Mouse (Mus musculus): Measurements from ENCODE around the gene Gale.

Gene Gale

GRCm38 (mm10) chr4:135943389-135943788 lies 20.1 kb upstream of the Gale start:
- DNase-seq (ENCODE audit: low spot score) = no peak

- DNase-seq (ENCODE audit: low spot score) = no peak
These were observed 17.8 kb upstream of the Gale start for GRCm38 (mm10) chr4:135945706-135946105.

- DNase-seq (ENCODE audit: low spot score) = peak; percentile 79
These were observed 17.3 kb upstream of the Gale start, which contains the start of gene Hmgcl for GRCm38 (mm10) chr4:135946278-135946658. Hmgcl (plus strand) TSS chr4:135946448.

DNA sequence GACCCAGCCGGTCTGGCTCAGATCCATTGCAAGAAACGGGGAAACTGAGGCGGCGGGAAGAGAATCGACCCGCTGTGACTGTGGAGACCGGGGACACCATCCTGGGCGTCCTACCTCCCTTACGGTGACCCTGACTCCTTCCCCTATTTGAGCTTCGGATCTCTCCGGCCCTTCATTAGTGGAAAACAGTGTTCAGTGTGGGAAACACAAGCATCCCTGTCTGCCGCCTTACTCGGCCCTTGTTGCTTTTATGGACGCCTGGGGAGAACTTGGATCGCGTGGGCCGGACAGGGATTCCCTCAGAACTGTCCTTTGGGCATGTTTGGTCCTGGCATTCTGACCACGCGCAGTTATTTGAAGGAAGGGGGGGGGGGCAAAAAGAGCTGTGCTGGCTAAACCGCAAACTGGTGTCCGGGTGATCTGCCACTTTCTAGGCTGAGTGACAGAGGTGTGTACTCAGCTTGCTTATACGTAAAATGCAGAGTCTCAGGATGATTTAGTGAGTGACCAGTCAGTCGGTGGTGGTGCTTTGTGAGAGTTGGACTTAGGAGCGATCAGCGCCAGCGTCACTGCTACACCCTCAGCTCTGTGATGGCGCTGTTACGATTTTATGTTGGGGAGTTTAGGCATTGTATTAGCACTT lies 16.7 kb upstream of the Gale start:
- DNase-seq (ENCODE audit: low spot score) = no peak

DNA sequence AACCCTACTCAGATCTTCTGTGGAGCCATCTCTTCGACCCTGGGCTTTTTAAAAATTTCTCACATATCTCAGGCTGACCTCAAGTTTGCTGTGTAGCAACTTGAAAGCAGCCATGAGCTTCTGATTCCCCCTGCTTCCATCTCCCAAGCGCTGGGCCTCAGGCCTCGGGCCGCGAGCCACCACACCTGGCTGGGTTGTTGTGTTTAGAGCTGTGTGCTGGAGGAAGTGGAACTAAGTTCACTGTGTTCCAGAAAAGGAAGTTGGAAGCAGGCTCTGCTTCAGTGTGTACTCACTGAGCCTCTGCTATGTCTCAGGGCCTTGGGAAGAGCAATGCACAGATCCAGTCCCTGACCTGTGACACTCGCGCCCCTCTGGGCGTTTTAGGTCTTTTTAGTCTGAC lies 15.4 kb upstream of the Gale start:
- no peak for DNase-seq (ENCODE audit: low spot score)

DNA sequence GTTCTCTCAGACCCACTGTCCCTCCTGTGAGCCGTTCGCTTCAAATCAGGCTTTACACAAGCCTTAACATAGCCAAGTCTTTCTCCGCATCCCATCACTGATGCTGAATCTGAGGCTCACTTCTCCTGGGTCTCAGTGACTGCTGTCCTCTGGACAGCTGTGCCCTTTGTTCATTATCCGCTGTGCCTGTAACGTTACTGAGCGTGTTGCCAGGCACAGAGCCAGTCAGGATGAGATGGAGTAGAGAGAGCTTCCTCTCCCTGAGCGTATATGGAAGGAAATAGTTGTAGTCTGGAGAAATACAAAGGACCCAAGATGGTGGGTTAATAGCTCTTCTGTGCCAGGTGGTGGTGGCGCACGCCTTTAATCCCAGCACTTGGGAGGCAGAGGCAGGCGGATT lies 14.1 kb upstream of the Gale start:
- no peak for DNase-seq (ENCODE audit: low spot score)

DNA sequence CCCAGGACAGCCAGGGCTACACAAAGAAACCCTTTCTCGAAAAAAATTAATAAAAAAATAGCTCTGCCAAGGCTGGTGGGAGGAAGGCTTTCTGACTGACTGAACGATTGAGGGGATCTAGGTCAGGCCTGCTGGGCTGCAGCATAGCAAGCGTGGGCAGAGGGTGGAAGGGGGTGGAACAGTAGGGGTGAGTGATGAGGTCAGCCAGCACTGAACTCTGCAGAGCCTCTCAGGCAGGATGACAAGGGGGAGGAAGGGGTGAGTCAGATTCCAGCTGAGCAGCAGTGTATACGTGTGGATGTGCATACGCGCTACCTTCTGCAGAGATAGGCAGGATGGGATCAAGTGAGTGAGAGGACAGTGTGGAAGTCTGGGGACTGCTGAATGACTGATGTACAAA lies 13.6 kb upstream of the Gale start:
- DNase-seq (ENCODE audit: low spot score) = no peak

GRCm38 (mm10) chr4:135950365-135950764 lies 13.2 kb upstream of the Gale start:
- DNase-seq (ENCODE audit: low spot score) = no peak

DNA sequence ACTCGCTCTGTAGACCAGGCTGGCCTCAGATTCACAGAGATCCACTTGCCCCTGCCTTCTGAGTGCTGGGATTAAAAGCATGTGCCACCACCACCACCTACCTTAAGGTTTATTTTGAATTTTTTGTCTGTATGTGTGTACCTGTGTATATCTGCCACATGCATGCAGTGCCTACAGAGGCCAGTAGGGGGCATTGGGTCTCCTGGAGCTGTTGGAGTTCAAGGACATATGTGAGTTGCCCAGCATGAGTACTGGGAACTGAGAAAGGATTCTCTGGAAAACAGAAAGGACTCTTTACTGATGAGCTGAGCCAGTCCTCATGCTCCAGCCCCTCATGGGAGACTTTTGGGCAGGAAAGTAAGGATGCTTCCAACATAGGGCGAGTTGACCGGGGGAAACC lies 12.0 kb upstream of the Gale start:
- DNase-seq (ENCODE audit: low spot score) = no peak

- DNase-seq (ENCODE audit: low spot score) = no peak
These were observed 10.3 kb upstream of the Gale start for GRCm38 (mm10) chr4:135953179-135953578.

DNA sequence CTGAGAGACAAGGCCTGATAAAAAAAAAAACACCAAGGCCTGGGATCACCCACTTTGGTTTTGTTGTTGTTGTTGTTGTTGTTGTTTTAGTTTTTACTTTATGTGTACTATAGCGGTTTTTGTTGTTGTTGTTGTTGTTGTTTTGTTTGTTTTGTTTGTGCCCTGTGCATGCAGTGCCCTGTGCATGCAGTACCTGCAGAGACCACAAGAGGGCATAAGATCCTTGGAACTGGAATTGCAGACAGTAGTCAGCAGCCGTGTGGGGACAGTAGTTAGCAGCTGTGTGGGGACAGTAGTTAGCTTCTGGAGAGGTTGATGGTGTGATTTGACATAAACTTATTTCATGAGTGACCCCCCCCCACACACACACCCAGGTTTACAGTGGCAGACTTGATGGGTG lies 9.3 kb upstream of the Gale start:
- DNase-seq (ENCODE audit: low spot score) = peak; percentile 59

DNA sequence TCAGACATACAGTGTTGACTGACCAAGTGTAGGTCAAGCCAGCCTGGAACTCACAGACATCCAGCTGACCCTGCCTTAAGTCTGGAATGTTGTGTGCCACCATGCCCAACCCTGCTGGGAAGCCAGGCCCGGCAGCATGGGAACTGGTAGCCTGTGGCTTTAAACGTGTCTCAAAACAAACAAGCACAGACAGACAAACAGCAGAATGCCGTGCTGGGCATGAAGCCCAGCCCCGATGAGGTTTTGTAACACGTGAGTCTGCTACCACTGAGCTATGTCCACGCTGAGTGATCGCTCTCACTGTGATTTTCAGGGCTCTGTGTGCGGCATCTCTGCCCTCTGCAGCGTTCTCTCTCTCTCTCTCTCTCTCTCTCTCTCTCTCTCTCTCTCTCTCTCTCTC lies 7.6 kb upstream of the Gale start:
- DNase-seq (ENCODE audit: low spot score) = no peak

DNA sequence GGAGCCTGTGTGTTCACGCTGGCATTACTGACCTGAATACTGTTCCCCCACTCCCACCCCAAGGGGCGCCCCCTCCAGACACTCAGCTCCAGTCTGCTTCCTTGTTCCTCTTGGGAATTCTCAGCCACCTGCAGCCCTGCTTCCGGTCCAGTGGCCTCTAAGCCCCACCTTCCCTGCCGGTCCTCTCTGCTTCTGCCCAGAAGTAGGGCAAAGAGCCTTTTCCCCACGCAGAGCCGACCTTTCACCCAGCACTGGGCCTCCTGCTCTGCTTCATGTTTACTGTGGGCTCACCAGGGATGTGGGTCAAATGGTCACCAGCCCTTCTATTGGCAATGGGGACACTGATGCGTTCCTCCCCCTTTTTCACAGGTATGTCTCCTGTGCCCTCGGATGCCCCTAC lies 5.2 kb upstream of the Gale start:
- no peak for DNase-seq (ENCODE audit: low spot score)

GRCm38 (mm10) chr4:135960717-135961116 lies 2.8 kb upstream of the Gale start:
- DNase-seq (ENCODE audit: low spot score) = no peak

DNA sequence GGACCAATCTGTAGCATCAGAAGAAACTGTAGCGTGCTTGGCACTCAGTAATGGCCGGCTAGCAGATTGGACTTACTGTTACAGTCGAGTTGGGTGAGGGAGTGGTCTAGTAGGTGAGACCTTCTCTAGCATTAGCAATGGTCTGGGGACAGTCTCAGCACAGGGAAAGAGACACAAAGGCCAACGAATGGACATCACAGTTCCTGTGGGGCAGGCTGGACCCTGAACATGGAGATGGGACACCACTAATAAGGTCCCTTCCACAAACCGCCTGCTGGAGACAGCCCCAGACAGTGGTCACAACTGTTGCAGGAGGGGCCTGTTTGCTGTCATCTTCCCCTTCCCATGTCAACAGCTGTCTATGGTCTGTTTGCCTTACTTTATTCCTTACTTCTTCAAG lies 1.8 kb upstream of the Gale start:
- DNase-seq (ENCODE audit: low spot score) = no peak

- no peak for DNase-seq (ENCODE audit: low spot score)
These were observed 1.3 kb upstream of the Gale start for GRCm38 (mm10) chr4:135962198-135962597.

DNA sequence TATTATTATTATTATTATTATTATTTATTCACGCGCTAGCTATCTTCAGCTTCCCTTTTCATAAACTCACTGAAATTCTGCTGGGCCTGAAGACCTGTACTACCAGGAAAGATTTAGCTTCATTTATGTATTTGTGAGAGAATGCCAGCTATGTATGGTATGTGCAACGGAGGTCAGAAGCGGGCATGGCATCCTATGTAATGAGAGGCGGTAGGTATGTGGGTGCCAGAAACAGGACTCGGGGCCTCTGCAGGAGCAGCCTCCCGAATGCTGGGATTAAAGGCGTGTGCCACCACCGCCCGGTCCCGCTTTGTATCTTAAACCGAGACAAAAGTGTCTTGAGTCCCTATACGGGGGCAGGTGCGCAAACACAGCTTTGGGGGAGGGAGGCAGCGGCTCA lies 581 bp upstream of the Gale start:
- DNase-seq (ENCODE audit: low spot score) = no peak

DNA sequence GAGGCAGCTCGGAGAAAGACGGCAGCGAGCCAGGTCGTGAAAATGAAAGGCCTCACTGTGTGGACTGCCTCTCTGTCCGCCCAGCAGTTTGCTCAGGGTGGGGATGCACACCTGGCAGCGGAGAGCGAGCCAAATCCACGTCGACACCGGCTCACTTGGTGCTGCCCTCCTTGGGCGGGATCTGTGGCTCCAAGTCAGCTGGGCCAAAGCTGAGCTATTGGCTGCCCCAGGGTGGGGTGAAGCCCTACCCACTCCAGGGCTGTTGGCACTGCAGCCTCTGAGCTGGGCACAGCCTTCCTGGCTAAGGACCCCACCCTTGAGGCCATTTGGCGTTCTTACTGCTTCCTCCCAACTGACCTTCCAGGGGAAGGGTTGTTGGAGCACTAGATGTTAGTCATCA lies 899 bp downstream of the Gale start:
- DNase-seq (ENCODE audit: low spot score) = no peak

DNA sequence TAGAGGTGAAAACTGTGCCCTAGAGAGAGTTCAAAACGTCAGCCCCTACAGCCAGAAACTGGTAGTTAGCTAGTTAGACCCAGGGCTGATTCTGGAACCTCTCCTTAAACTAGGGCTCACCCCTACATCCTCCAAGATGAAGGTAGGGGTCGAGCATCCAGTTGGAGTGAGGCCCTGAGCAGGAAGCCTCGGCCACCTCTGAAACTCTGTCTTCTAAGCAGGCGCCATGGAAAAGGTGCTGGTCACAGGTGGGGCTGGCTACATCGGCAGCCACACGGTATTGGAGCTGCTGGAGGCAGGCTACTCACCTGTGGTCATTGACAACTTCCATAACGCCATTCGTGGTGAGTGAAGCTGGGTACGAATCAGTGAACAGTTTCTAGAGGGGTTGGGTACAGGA lies 1.6 kb downstream of the Gale start:
- no peak for DNase-seq (ENCODE audit: low spot score)

GRCm38 (mm10) chr4:135966283-135966682 lies 2.8 kb downstream of the Gale start:
- DNase-seq (ENCODE audit: low spot score) = no peak

GRCm38 (mm10) chr4:135967086-135967760 lies 3.7 kb downstream of the Gale start:
- no peak for DNase-seq (ENCODE audit: low spot score)

GRCm38 (mm10) chr4:135968271-135968869 lies 4.8 kb downstream of the Gale start:
- DNase-seq (ENCODE audit: low spot score) = no peak

GRCm38 (mm10) chr4:135969070-135969750 lies 5.7 kb downstream of the Gale start:
- no peak for DNase-seq (ENCODE audit: low spot score)

Measured in urinary bladder, postnatal 10 days (tissue).